Mouse (Mus musculus) stomach, postnatal 0 days (tissue): ENCODE measurements around the gene Mum1l1. TPM values are rescaled to one million over a fixed set of nuclear protein-coding genes. Genes with fewer than 3 reads are reported as not detected.

ENCODE experiments used
- ATAC-seq: fragments of 200-750 bp; cut with Nextera tagmentation; 2 replicates; pipeline ENCODE4 v1.8.0; 2017; ENCODE audit not compliant: low FRiP score, low TSS enrichment
- DNase-seq: peaks from one replicate; pipeline ENCODE4 v3.0.0-alpha.2; 2016; ENCODE audit warnings: low spot score
- H3K27ac ChIP-seq: fragments of 300-500 bp; sonication (generic); replicated peaks from 2 replicates; pipeline ENCODE4 v1.5.1; 2014; ENCODE audit warnings: mild to moderate bottlenecking, control low read depth
- H3K27me3 ChIP-seq: fragments of 300-500 bp; sonication (generic); 2 replicates; pipeline ENCODE4 v1.6.1; 2014; ENCODE audit warnings: low read length; ENCODE audit not compliant: control insufficient read depth, insufficient read depth
- H3K36me3 ChIP-seq: fragments of 300-500 bp; sonication (generic); 2 replicates; pipeline ENCODE4 v1.6.1; 2014; ENCODE audit warnings: low read length, mixed read lengths; ENCODE audit not compliant: control insufficient read depth, insufficient read depth
- H3K4me1 ChIP-seq: fragments of 300-500 bp; sonication (generic); replicated peaks from 2 replicates; pipeline ENCODE4 v1.6.1; 2014; ENCODE audit warnings: antibody characterized with exemption; ENCODE audit not compliant: control insufficient read depth, insufficient read depth
- H3K4me2 ChIP-seq: fragments of 300-500 bp; sonication (generic); replicated peaks from 2 replicates; pipeline ENCODE4 v1.6.1; 2014; ENCODE audit warnings: low read depth, mild to moderate bottlenecking, control low read depth, moderate library complexity
- H3K4me3 ChIP-seq: fragments of 300-500 bp; sonication (generic); 2 replicates; pipeline ENCODE4 v1.5.1; 2014; ENCODE audit warnings: low read depth, low read length, control low read depth
- H3K9ac ChIP-seq: fragments of 300-500 bp; sonication (generic); 2 replicates; pipeline ENCODE4 v1.6.1; 2014; ENCODE audit warnings: mild to moderate bottlenecking, low read length, control low read depth, mixed read lengths
- H3K9me3 ChIP-seq: fragments of 300-500 bp; sonication (generic); 2 replicates; pipeline ENCODE4 v1.6.1; 2016; ENCODE audit warnings: low read length; ENCODE audit not compliant: control insufficient read depth
- CTCF ChIP-seq: IDR thresholded peaks from 2 replicates; pipeline ENCODE4 v1.5.1; 2016; ENCODE audit warnings: antibody characterized with exemption, low read depth, mild to moderate bottlenecking, moderate library complexity
- EP300 ChIP-seq: optimal IDR thresholded peaks from 2 replicates; pipeline ENCODE3; 2016; ENCODE audit warnings: antibody characterized with exemption
- WGBS: fragments of 180-500 bp; shearing (Covaris S2); extraction: QIAGEN DNeasy Blood & Tissue Kit; methylation state at CpG from one replicate; pipeline ENCODE4 v1.1.7; 2014; 5-methylcytosine and 5-hydroxymethylcytosine counted together
- polyA plus RNA-seq: library from polyadenylated mRNA; unstranded; fragments of >200 nt; fragmentation: Nextera tagmentation; extraction: Ambion mirVana; gene quantifications from 2 replicates; pipeline ENCODE4 v1.2.1, GENCODE M21; 2015

The Mum1l1 gene
- polyA plus RNA-seq, 1 experiment from 2014 or later: 8.2 TPM

GRCm38 (mm10) chrX:139231143-139231542 is 21.3 kb downstream of the Mum1l1 start:
- Histone ChIP-seq H3K4me1 (no peaks in the 10 kb centered on the region), H3K36me3 (no peaks in the 10 kb centered on the region), H3K9ac (no peak overlapping the region), H3K27me3 (no peaks in the 10 kb centered on the region), H3K9me3 (no peaks in the 10 kb centered on the region), H3K4me3 (no peak overlapping the region), H3K27ac (no peak overlapping the region), H3K4me2 (peak overlapping the region; percentile 23; the same call in 1 of the 2 replicates)
- TF ChIP-seq EP300: no peak
- TF ChIP-seq CTCF: no peak
- ATAC-seq (no peak), DNase-seq (peak; percentile 63)
- WGBS: 34% methylated on average over 9 of the region's 9 CpGs

- Histone ChIP-seq H3K27me3 (no peaks in the 10 kb centered on the region), H3K36me3 (no peaks in the 10 kb centered on the region), H3K4me1 (no peaks in the 10 kb centered on the region), H3K9me3 (no peaks in the 10 kb centered on the region), H3K4me3 (no peak overlapping the region), H3K4me2 (no peak overlapping the region), H3K9ac (no peak overlapping the region), H3K27ac (no peak overlapping the region)
- ATAC-seq (no peak), DNase-seq (no peak)
- 74% methylated on average over 3 of the region's 3 CpGs for WGBS
- TF ChIP-seq CTCF (peak; percentile 56), EP300 (no peak)
These were observed 37.5 kb downstream of the Mum1l1 start for GRCm38 (mm10) chrX:139247294-139247693.

- H3K27me3 ChIP-seq: no peaks in the 10 kb centered on the region
- H3K36me3 ChIP-seq: no peaks in the 10 kb centered on the region
- no peaks in the 10 kb centered on the region for H3K9me3 ChIP-seq
- TF ChIP-seq CTCF: no peak
- TF ChIP-seq EP300: no peak
- no peak overlapping the region for H3K9ac ChIP-seq
- no peak for DNase-seq
- ATAC-seq: no peak
- H3K4me2 ChIP-seq: no peak overlapping the region
- no peak overlapping the region for H3K27ac ChIP-seq
- H3K4me3 ChIP-seq: no peak overlapping the region
- WGBS: 84% methylated on average over 10 of the region's 10 CpGs
- H3K4me1 ChIP-seq: no peaks in the 10 kb centered on the region
These were observed 47.2 kb downstream of the Mum1l1 start for GRCm38 (mm10) chrX:139257072-139257471.

GRCm38 (mm10) chrX:139281966-139282365 is 72.1 kb downstream of the Mum1l1 start:
- no peak for DNase-seq
- Histone ChIP-seq H3K9me3 (no peaks in the 10 kb centered on the region), H3K9ac (no peak overlapping the region), H3K36me3 (no peaks in the 10 kb centered on the region), H3K4me3 (no peak overlapping the region), H3K4me1 (no peaks in the 10 kb centered on the region), H3K4me2 (no peak overlapping the region), H3K27me3 (no peaks in the 10 kb centered on the region), H3K27ac (no peak overlapping the region)
- 92% methylated on average over 4 of the region's 4 CpGs for WGBS
- no peak for TF ChIP-seq CTCF
- no peak for TF ChIP-seq EP300
- ATAC-seq: no peak

Other genes with a start within 250 kb of the Mum1l1 start
- gene Serpina7, start 124.8 kb upstream of the Mum1l1 start, polyA plus RNA-seq: 0.25 and 0.30 TPM in 2 replicates
- gene 4930513O06Rik, start 123.8 kb upstream of the Mum1l1 start, polyA plus RNA-seq: not detected in 2 replicates
- gene 4933428M09Rik, start 30.8 kb upstream of the Mum1l1 start, polyA plus RNA-seq: not detected in 2 replicates
- not detected in 2 replicates for gene Trap1a, start 123.6 kb downstream of the Mum1l1 start, polyA plus RNA-seq